Mouse (Mus musculus): Measurements from ENCODE around the gene Oaz3. TPM values are rescaled to one million over a fixed set of nuclear protein-coding genes. Genes with fewer than 3 reads are reported as not detected.

Gene Oaz3
- polyA plus RNA-seq, 1 experiment from 2014 or later: 0.56 TPM

DNA sequence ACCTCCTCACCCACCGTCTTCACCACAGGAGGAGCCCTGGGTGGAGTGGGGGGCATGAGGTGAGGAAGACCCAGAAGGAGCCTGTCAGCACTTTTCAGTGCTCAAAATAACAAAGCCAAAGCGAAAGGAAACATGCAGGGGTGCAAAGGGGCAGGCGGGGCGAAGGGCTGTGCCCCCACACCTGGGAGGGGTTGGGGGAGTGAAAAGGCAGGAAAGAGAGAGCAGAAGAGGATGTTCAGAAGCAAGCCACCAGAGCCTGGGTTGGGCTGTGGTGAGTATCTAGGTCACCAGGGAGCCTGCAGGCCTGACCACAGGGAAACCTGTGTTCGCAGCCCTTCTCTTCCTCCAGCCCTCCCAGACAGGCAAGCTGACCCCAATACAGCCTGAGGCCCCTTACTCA is 55.7 kb downstream of the Oaz3 start:
- no peaks in the 10 kb centered on the region for H3K36me3 ChIP-seq (ENCODE audit: control insufficient read depth, insufficient read depth, low read length)
- H3K9me3 ChIP-seq (ENCODE audit: control insufficient read depth, low read length): no peaks in the 10 kb centered on the region
- H3K4me3 ChIP-seq (ENCODE audit: low read depth, low read length): no peak overlapping the region
- WGBS: 84% methylated on average over 5 of the region's 5 CpGs
- ATAC-seq (ENCODE audit: low FRiP score): no peak
- no peak overlapping the region for H3K9ac ChIP-seq (ENCODE audit: low read depth, low read length)
- H3K27ac ChIP-seq (ENCODE audit: low read depth, low read length): no peak overlapping the region
- H3K27me3 ChIP-seq (ENCODE audit: control insufficient read depth, insufficient read depth, low read length): no peaks in the 10 kb centered on the region
- DNase-seq (ENCODE audit: low spot score): no peak
- no peak overlapping the region for H3K4me2 ChIP-seq (replicated peaks; ENCODE audit: low read depth, low read length)
- no peaks in the 10 kb centered on the region for H3K4me1 ChIP-seq (replicated peaks; ENCODE audit: control insufficient read depth, insufficient read depth, low read length)

DNA sequence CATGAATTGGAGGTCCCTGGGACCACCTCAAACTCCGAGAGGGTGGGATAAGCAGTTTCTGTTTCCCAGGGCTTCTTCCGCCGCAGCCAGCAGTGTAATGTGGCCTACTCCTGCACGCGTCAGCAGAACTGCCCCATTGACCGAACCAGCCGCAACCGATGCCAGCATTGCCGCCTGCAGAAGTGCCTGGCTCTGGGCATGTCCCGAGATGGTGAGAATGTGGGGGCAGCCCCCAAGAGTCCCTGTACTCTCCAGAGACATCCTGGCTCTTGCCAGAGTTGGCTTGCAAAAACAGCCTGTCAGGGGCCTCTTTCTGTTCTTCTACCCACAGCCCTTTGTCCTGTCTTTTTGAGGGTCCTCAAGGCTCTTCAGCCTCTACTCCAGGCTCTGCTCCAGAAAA is 56.3 kb downstream of the Oaz3 start:
- no peak overlapping the region for H3K9ac ChIP-seq (ENCODE audit: low read depth, low read length)
- H3K4me1 ChIP-seq (replicated peaks; ENCODE audit: control insufficient read depth, insufficient read depth, low read length): no peaks in the 10 kb centered on the region
- DNase-seq (ENCODE audit: low spot score): no peak
- no peak overlapping the region for H3K4me3 ChIP-seq (ENCODE audit: low read depth, low read length)
- no peak for ATAC-seq (ENCODE audit: low FRiP score)
- no peak overlapping the region for H3K4me2 ChIP-seq (replicated peaks; ENCODE audit: low read depth, low read length)
- WGBS: 91% methylated on average over 10 of the region's 10 CpGs
- no peaks in the 10 kb centered on the region for H3K9me3 ChIP-seq (ENCODE audit: control insufficient read depth, low read length)
- H3K36me3 ChIP-seq (ENCODE audit: control insufficient read depth, insufficient read depth, low read length): no peaks in the 10 kb centered on the region
- H3K27me3 ChIP-seq (ENCODE audit: control insufficient read depth, insufficient read depth, low read length): no peaks in the 10 kb centered on the region
- H3K27ac ChIP-seq (ENCODE audit: low read depth, low read length): no peak overlapping the region

GRCm38 (mm10) chr3:94386671-94387070 is 57.0 kb downstream of the Oaz3 start:
- Histone ChIP-seq H3K36me3 (ENCODE audit: control insufficient read depth, insufficient read depth, low read length) (no peaks in the 10 kb centered on the region), H3K4me1 (replicated peaks; ENCODE audit: control insufficient read depth, insufficient read depth, low read length) (no peaks in the 10 kb centered on the region), H3K9ac (ENCODE audit: low read depth, low read length) (no peak overlapping the region), H3K9me3 (ENCODE audit: control insufficient read depth, low read length) (no peaks in the 10 kb centered on the region), H3K4me3 (ENCODE audit: low read depth, low read length) (no peak overlapping the region), H3K27me3 (ENCODE audit: control insufficient read depth, insufficient read depth, low read length) (no peaks in the 10 kb centered on the region), H3K4me2 (replicated peaks; ENCODE audit: low read depth, low read length) (no peak overlapping the region), H3K27ac (ENCODE audit: low read depth, low read length) (no peak overlapping the region)
- DNase-seq (ENCODE audit: low spot score): no peak
- 67% methylated on average over 4 of the region's 4 CpGs for WGBS
- no peak for ATAC-seq (ENCODE audit: low FRiP score)

DNA sequence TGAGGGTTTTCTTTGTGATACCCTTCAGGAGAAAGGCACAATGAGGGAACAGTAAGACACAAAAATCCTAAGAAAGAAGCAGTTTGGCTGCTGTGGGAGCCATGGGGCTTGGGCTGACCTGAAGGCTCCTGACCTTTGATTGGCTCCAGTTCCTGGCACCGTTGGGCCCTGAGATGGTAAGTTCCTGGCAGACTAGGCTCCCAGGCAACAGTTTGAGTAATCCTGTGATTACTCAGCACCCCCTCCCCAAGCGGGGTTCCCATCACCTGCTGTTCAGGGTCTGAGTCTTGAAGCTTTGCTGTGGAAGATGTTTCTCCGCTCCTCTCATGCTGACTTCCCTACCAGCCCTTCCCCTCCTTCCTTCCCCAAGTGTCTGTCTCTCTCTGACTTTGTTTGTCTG is 60.2 kb downstream of the Oaz3 start:
- ATAC-seq (ENCODE audit: low FRiP score) (no peak), DNase-seq (ENCODE audit: low spot score) (no peak)
- H3K9ac ChIP-seq (ENCODE audit: low read depth, low read length): no peak overlapping the region
- no peak overlapping the region for H3K4me2 ChIP-seq (replicated peaks; ENCODE audit: low read depth, low read length)
- no peaks in the 10 kb centered on the region for H3K9me3 ChIP-seq (ENCODE audit: control insufficient read depth, low read length)
- no peaks in the 10 kb centered on the region for H3K4me1 ChIP-seq (replicated peaks; ENCODE audit: control insufficient read depth, insufficient read depth, low read length)
- H3K27ac ChIP-seq (ENCODE audit: low read depth, low read length): no peak overlapping the region
- H3K36me3 ChIP-seq (ENCODE audit: control insufficient read depth, insufficient read depth, low read length): no peaks in the 10 kb centered on the region
- no peak overlapping the region for H3K4me3 ChIP-seq (ENCODE audit: low read depth, low read length)
- no peaks in the 10 kb centered on the region for H3K27me3 ChIP-seq (ENCODE audit: control insufficient read depth, insufficient read depth, low read length)
- WGBS: 64% methylated on average over 3 of the region's 3 CpGs

Other genes starting within 250 kb of the Oaz3 start
- gene Gm5286, start 247.2 kb downstream of the Oaz3 start, polyA plus RNA-seq (2014; fragmentation: Nextera tagmentation; extraction: Ambion mirVana): not detected in 2 replicates
- gene Gm4778, start 179.9 kb downstream of the Oaz3 start, polyA plus RNA-seq (2014; fragmentation: Nextera tagmentation; extraction: Ambion mirVana): not detected in 2 replicates
- 13.4 and 14.0 TPM in 2 replicates for gene Them4, start 133.8 kb downstream of the Oaz3 start, polyA plus RNA-seq (2014; fragmentation: Nextera tagmentation; extraction: Ambion mirVana)
- gene Them5, start 101.8 kb downstream of the Oaz3 start, polyA plus RNA-seq (2014; fragmentation: Nextera tagmentation; extraction: Ambion mirVana): 0.11 TPM in 1 of 2 replicates, not detected in the other
- 1.4 and 2.1 TPM in 2 replicates for gene C2cd4d, start 81.5 kb downstream of the Oaz3 start, polyA plus RNA-seq (2014; fragmentation: Nextera tagmentation; extraction: Ambion mirVana)
- 0.08 and 0.21 TPM in 2 replicates for gene Rorc, start 71.1 kb downstream of the Oaz3 start, polyA plus RNA-seq (2014; fragmentation: Nextera tagmentation; extraction: Ambion mirVana)
- 0.22 and 0.32 TPM in 2 replicates for gene Lingo4, start 45.4 kb downstream of the Oaz3 start, polyA plus RNA-seq (2014; fragmentation: Nextera tagmentation; extraction: Ambion mirVana)
- 51.5 and 58.7 TPM in 2 replicates for gene Tdrkh, start 30.6 kb downstream of the Oaz3 start, polyA plus RNA-seq (2014; fragmentation: Nextera tagmentation; extraction: Ambion mirVana)
- gene Mrpl9, start 597 bp downstream of the Oaz3 start, polyA plus RNA-seq (2014; fragmentation: Nextera tagmentation; extraction: Ambion mirVana): 70.5 and 72.1 TPM in 2 replicates
- 164 and 210 TPM in 2 replicates for gene Celf3, start 34.4 kb upstream of the Oaz3 start, polyA plus RNA-seq (2014; fragmentation: Nextera tagmentation; extraction: Ambion mirVana)
- 15.5 and 19.7 TPM in 2 replicates for gene Riiad1, start 36.4 kb upstream of the Oaz3 start, polyA plus RNA-seq (2014; fragmentation: Nextera tagmentation; extraction: Ambion mirVana)
- 40.6 and 42.4 TPM in 2 replicates for gene Snx27, start 138.8 kb upstream of the Oaz3 start, polyA plus RNA-seq (2014; fragmentation: Nextera tagmentation; extraction: Ambion mirVana)
- not detected in 2 replicates for gene Gm10972, start 199.2 kb upstream of the Oaz3 start, polyA plus RNA-seq (2014; fragmentation: Nextera tagmentation; extraction: Ambion mirVana)
- 3.9 and 4.5 TPM in 2 replicates for gene Tuft1, start 215.0 kb upstream of the Oaz3 start, polyA plus RNA-seq (2014; fragmentation: Nextera tagmentation; extraction: Ambion mirVana)
- gene Selenbp2, start 249.6 kb upstream of the Oaz3 start, polyA plus RNA-seq (2014; fragmentation: Nextera tagmentation; extraction: Ambion mirVana): not detected in 2 replicates